Mouse (Mus musculus): ENCODE results near the gene Prkca.

Prkca gene

GRCm38 (mm10) chr11:108336445-108336844, 7.3 kb downstream of the Prkca start:
- DNase-seq = no peak

DNA sequence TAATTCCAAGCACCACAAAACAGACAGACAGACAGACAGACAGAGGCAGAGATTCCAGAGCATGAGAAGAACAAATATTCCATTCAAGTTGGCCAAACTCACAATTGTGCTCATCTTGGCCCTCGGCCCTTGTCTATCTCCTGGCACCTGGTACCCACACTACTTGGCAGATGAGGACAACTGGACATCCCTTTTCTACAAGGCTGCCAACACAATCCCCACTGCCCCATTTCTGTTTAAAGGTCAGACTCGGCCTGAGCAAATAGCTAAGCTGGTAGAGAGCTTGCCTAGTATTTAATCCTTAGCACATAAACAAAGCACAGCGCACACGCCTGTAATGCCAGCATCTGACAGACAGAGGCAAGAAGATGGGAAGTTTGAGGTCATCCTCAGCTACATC, 8.2 kb downstream of the Prkca start:
- no peak for DNase-seq

- DNase-seq = no peak
These were observed 9.1 kb downstream of the Prkca start for GRCm38 (mm10) chr11:108334658-108335057.

- no peak for DNase-seq
These were observed 9.9 kb downstream of the Prkca start for GRCm38 (mm10) chr11:108333583-108334379.

- DNase-seq = no peak
These were observed 10.7 kb downstream of the Prkca start for GRCm38 (mm10) chr11:108333006-108333405.

GRCm38 (mm10) chr11:108330818-108331217, 12.9 kb downstream of the Prkca start:
- no peak for DNase-seq

- DNase-seq = no peak
These were observed 17.8 kb downstream of the Prkca start for GRCm38 (mm10) chr11:108325943-108326342.

GRCm38 (mm10) chr11:108322156-108322555, 21.6 kb downstream of the Prkca start:
- no peak for DNase-seq

GRCm38 (mm10) chr11:108320561-108320960, 23.2 kb downstream of the Prkca start:
- no peak for DNase-seq

- DNase-seq = no peak
These were observed 24.6 kb downstream of the Prkca start for GRCm38 (mm10) chr11:108319162-108319561.

DNA sequence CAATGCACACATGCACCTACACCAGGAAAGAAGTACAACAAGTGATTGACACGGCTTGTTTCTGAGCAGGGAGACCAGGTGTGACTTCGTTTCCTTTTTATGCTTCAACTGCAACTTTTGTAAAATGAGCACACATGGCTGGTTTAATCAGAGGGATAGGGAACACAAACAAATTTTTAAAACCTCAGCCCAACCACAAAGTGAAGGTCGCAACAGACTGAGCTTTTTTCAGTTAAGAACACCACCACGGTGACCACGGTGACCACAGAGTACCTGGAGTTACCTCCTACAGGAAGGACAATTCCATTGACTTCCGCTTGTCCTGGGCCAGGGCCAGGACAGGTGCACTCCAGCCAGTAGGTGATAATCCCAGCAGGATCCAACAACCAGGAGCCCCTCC, 25.9 kb downstream of the Prkca start:
- no peak for DNase-seq

DNA sequence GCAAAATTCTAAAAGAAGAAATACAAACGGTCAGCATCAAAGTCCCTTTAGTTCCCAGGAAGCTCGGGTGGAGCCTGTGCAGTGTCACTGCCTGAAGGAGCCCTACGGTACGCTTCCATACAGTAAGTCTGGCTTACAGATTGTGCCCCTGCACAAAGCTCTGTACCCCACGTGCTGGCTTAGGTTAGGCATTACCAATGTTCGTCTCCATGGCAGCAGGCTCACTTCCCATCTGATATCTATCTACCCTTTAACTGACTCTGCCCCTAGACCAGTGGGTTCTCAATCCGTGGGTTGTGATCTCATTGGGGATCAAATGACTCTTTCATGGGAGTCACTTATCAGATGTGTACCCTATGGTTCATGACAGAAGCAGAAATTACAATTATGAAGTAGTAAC, 28.0 kb downstream of the Prkca start:
- no peak for DNase-seq

GRCm38 (mm10) chr11:108312516-108312915, 31.2 kb downstream of the Prkca start:
- peak; percentile 21 for DNase-seq

DNA sequence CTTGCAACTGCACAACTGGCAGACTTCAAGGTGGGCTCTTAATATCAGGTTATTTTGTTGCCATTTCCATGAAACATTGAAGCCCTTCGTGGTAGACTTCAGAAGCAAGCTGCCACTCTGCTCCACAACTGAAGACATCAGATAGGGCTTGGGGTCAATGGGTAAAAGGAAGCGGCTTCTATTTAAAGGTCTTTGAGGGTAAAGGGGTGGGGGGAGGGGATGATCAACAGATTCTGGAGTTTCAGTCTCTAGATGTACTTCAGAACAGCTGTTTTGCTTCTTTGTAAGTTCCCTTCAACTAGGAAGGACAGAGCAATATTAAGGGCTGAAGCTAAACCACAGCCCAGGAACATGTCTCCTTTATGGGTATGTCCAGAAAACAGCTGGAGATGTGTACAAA, 31.8 kb downstream of the Prkca start:
- DNase-seq = no peak

GRCm38 (mm10) chr11:108309791-108310190, 33.9 kb downstream of the Prkca start:
- DNase-seq = no peak

GRCm38 (mm10) chr11:108308253-108308652, 35.5 kb downstream of the Prkca start:
- DNase-seq = no peak

DNA sequence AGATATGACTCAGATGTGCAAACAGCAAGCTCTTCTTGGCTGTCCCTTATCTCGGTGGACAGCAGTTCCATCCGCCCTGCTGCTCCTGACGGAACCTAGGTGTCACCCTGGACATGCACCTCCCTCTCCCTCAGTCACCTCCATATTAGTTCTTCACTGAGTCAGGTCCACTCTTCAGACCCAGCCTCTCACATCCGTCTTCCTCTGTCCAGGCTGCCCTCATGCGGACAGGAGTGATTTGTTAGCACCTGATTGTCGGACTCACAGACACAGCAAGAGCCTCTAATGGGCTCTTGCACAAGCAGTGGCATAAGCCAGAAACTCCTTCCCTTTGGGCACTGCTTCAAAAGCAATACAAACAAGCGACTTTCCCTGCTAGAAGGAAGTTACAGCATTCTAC, 36.5 kb downstream of the Prkca start:
- no peak for DNase-seq

- DNase-seq = no peak
These were observed 39.9 kb downstream of the Prkca start for GRCm38 (mm10) chr11:108303787-108304186.

DNA sequence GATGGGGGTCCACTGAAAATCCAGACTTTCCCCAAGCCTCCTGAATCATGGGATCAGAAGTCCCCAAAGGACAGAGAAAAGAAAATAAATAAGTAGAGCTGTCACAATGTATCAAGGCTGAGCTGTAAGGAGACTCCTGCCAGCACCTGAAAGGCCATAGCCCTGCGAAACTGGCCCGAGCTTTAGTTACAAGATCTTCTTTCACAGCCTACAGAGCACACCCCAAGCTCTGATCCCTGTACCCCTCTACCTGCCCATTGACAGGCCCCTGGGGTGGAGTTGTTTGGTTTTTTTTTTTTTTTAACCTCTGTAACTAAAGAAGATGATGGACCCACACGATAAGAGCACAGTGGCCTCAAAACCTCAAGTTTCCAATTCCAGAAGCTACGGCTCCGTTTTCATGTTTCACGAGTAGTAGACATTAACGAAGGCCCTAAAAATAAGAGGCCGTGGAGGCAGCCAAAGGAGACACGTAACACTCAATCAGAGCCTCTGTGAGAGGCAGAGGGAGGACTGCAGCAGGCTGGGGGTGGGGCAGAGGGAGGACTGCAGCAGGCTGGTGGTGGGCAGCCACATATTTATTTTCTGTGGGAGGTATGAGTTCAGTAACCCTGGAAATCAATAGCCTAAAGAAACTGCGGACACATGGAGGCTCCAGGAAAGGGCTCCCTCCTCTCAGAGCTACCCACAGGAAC, 41.8 kb downstream of the Prkca start:
- DNase-seq = no peak

DNA sequence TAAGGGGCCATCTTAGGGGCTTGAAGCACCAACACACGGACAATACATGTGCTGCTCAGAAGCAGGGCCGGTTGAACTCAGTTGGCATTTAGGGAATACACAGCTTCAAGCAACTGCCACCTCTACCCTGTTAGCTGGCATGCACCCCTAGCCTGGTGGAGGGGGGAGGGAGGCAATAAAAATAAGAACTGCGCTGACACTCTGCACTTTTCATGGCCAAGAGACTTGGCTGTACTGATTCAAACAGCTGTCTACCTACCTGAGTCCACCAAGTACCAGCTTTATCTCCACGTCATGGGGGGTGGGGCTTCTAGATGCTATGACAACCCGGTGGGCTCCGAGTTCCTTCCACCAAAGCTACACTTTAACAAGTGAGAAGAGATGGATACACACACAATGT, 42.7 kb downstream of the Prkca start:
- DNase-seq = no peak

- DNase-seq = no peak
These were observed 43.3 kb downstream of the Prkca start for GRCm38 (mm10) chr11:108300443-108300842.

DNA sequence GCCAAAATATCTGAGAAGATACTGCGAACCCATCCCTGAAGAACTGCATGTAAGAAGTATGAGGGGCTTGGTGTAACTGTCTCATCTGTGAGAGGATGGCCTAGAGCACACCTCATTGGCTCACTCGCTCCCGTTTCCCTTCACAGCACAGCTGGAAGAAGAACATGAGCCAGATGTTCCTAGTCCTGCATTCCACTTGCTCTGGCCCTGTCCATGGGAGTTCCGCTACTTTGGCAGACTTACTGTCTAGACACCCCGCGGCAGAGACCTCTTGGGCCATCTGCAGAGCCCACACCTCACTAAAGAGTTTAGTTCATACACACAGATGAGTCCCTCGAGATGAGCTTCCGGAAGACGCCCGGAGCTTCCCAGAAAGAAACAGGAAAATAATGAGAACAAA, 43.8 kb downstream of the Prkca start:
- no peak for DNase-seq

DNA sequence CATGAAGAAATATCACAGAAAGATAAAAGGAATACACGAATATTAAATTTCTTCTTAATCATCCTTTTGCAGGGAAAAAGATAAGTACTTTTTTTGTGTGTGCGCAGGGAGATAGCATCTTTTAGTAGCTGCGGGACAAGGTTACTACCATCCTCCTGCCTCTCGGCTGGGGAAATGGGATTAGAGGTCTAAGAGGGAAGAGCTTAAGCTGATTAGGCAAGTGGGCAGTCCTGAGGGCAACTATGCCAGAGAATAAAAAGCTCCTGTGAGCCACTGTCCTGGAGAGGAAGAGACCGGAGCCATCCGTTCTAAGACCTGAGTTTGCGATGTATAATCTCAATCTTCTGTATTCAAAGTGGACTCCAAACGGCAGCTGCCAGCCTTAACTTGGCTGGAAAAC, 45.8 kb downstream of the Prkca start:
- DNase-seq = no peak

DNA sequence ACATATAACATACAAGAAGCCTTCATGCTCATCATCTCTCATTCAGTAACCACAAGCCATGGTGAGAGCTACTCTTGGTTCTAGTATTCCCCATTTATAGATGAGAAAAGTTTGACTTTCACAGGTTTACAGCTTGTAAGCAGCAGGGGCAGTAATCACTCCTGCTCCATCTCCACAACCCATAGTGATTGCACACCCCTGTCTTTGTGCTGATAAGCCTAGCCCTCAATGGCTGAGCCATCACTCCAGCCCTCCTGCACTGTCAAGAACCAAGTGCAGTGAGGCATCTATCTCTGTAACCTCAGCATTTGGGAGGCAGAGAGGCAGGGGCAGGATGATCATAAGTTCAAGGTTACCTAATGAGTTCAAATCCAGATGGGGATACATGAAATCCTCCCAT, 48.4 kb downstream of the Prkca start:
- no peak for DNase-seq
